Mouse (Mus musculus): ENCODE results near the gene Mark3.
"Not testable (repeated sequence)": the region's sequence is repeated elsewhere in the genome, so short reads cannot be mapped to it uniquely, and the experiment has no call there.

Mark3 gene

DNA sequence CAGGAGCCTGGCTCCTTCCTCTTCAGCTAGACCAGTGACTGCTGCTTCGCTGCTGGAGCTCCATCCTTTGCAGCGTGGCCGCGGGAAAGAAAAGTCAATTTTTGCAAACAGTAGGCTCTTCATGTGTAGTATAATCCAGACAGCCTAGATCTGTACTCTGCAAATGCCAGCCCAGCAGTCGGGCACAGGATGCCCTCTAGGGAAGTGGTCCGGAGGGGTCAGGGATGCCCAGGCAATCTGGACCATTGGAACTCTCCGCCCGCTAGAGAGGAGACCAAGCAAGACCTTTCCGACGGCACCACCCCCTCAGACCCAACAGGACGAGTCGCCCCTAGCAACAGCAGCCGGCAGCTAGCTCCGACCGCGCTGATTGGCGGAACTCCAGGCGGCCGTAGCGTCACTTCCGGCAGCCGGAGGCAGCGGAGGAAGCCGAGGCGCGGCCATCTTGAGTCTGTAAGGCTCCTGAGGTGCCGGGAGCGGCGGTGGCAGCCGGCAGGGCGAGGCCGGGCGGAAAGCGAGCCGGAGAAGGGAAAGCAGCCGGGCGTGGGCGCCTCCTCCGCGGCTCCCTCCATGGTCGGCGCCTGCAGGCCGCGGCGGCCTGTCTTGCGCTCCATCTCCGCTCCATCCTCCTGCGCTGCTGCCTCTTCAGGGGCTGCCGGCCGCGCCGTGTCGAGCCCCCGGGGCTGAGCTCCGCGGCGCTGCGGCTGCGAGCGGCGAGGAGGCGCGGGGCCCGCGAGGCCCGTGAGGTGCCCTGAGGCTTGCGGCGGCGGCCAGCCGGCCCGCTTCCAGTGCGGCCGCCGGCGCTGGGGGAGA lies at the start of gene Mark3:
Gene Mark3, plus strand, starts transcription at position 450 of the 813 bp plus-strand sequence.
- peak; percentile 98 for DNase-seq (ENCODE audit: low spot score)

DNA sequence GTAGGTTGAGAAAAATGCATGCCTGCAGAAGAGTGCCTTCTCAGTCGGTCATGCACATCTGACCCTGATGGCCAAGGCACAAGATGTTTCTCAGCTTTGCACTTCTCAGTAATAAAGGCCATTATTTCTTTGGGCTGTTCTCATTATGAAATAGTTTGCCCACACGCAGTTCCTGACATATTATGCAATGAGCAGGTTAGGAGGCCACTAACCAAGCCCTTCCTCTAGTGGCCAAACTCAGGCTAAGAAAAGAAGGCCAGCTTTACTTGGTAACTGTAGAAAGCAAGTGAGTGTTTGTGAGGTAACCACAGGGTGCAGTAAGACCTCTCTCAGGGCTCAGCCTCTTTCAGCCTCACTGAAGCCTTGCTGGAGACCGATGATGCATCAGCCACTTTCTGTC lies 49.4 kb upstream of the Mark3 start:
- no peak for DNase-seq (ENCODE audit: low spot score)

DNA sequence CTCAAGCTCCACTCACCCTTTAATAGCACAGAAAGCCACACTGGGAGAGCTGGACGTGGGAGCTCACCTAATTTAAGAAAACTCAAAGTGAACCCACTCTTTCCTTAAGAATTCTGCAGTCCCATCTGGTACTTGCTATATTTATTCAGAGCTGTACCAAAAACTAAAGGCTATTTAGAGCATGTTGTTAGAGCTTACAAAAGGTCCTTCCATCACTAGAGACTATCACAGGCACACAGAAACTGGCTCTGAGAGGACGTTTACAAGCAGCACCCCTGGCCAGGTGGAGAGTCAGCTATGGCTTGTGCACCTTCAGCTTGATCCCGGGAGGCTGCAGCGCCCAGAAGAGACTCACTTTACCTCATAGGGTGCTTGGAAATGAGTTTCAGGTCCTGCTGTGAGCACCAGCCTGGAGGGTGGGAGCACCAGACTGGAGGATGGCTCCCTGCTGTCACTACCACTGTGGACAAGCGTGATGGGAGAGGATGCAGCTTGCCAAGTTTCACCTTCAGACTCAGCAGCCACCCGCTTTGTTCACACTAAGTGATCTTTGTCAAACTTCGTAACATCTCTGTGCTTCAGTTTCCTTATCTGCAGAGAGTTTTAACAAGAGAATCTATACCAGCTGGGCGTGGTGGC lies 46.6 kb upstream of the Mark3 start:
- DNase-seq (ENCODE audit: low spot score), result no peak

DNA sequence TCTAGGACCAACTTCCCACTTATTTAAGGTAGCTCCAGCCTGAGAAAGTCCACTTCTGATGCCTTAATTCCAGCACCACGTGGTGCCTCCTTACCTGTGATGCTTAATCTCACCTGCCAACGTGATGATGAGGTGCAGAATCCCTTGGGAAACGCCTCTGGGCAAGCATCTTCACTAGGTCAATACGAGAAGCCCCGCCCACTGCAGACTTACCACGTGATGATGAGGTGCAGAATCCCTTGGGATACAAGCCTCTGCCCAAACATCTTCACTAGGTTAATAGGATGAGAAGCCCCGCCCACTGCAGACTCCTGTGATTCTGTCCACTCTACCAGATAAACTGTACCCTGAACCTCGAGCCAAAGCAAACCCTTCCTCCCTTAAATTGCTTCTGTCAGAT lies 45.1 kb upstream of the Mark3 start:
- no peak for DNase-seq (ENCODE audit: low spot score)

DNA sequence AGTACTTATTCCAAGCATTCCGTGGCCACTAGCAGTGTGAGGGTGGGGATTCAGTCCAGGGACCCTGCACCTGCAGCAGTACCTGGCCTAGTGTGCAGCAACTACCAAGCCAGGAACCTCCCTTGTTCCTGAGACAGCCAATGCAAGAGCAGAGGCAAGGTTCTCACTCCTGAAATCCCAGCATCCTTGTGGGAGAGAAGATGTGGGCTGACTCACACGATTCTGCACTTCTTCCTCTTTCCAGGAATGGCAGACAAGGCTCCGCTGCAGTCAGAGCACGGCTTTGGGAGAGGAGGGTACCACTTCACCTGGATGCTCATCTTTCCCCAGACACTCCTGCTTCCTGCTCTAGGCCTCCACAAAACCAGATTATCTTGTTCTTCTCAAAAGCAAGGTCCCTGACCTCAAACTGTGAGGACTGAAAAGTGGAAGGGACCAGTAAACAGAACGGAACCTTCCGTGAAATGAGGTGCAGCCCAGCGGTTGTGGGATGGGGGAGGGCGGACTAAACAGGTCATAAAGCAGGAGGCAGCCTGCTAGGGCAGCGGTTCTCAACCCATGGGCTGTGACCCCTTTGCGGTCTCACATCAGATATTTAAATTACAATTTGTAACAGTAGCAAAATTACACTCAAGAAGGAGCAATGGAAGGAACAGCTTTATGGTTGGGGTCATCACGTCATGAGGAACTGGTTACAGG lies 41.1 kb upstream of the Mark3 start:
- no peak for DNase-seq (ENCODE audit: low spot score)

DNA sequence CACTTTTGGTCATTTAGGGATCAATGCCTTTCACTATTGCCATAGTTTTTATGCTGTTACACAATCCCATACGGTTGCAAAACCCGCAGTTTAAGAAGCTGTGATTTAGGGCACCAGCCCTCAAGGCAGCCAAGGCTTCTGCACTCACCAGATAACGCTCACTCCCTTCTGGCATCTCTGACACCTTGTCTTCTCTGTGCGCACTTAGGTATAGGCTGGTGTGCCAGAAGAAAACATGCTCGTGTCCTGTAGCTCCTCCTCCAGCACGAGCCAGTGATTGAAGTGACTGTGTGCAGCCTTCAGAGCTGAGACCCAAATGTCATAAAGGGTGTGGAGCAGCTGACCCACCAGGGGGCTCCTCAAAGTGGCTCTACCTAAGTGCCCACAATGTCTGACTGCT lies 39.0 kb upstream of the Mark3 start:
- DNase-seq (ENCODE audit: low spot score), result no peak

DNA sequence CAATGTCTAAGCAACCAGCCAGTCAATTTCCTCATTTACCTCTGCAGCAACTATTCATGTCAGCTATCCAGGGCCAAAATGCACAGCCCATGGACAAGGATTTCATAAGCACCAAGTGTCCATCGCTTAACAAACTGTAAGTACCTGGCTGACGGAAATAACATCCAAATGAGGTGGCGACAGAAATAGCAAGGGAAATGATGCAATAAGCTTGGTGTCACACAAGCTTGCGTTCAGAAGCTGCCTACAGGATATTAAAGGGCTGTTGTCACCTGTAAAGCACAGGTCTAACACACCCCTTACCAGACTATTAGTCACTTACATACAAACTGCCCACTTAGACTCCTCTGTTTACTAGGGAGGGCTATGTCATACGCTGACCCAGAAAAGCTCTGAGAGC lies 38.6 kb upstream of the Mark3 start:
- DNase-seq (ENCODE audit: low spot score), result no peak

DNA sequence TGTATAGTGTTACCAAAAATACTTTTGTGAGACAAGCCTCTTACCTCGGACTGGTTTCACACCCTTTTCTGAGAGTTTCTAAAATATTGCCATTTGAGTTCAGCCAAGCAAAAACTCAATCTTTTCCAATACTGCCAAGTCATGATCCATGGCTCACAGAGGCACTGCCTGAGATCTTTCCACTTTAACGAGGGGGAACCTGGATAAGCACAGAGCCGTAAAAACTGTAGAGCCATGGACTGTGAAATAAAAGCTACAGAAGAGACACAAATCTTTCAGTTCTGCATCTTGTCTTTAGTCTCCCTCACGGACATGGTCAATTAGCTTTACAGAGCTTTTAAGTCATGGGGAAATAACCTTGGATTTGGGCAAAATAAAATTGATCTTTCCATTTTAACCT lies 37.6 kb upstream of the Mark3 start:
- no peak for DNase-seq (ENCODE audit: low spot score)

DNA sequence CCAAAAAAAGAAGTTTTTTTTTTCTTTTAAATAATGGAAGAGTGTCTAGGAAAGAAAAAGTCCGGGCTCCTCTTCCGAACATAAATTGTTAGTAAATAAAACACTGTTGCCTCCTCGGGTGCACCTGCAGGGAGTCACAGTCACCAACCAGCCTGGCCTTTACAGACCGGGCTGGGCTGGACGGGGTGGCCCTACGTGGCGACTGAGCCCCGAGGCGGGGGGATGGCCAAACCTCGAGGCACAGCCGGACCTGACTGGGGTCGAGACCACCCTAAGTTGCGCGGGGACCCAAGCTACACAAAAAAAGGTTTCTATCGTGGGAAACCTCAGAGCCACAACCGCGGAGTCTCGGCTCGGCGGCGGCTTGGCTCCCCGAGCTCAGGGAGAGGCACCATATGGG lies 37.0 kb upstream of the Mark3 start:
- DNase-seq (ENCODE audit: low spot score), result no peak

DNA sequence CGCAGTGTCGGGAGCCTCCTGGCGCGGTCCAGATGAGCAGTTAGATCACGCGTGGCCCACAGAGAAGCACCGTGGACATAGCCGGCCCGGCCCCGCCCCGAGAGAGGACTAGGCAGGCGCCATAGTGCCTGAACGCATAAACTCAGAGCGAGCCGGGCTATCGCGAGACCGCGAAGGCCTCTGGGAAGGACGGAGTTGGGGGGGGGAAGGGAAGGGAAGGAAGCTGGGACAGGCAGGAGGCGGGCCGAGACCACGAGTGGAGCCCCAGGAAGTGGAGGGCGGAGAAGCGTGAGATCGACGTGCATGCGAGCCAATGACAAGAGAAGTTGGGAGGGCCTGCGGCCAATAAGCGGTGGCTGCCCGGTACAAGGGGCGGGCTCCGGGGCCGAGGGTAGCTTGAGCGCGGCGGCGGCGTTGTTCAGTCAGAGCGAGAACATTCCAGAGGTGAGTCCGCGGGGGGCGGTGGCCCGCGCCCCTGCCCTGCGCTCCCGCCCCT lies 36.5 kb upstream of the Mark3 start, which contains the start of gene Eif5:
Gene Eif5, plus strand, starts transcription at position 221 of the 496 bp plus-strand sequence.
- peak; percentile 99 for DNase-seq (ENCODE audit: low spot score)

DNA sequence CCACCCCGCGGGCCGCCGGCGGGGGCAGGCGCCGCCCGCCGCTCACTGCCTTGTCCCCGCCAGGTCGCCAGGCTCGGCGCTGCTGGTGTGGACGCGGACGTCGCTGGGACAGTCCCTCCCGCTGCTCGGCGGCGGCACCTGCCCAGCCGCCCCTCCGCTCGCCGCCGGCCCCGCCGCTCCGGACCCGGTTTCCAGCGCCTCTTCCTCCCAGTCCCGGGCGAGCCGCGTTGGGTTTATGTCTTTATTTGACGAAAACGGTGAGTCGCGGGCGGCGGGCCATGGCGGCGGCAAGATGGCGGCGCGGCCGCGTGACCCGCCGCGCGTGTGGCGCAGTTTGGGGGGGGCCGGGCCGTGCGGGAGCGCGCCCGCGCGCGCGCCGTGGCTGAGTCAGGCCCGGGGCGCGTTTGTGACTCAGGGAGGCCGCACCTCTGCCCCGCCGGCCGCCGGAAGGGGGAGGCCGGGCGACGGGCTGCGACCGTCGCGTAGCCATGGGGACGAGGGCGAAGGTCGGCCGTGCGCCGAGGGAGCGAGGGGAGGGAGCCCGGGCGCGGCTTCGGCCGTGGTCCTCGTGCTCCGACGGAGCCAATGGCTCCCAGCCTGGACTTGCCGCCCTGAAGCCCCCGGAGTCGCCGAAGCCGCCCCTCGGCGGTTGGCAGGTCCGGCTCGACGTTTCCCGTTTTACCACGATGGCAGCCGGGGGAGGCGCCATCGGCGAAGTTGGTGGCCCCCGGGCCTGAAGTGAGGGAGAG lies 35.9 kb upstream of the Mark3 start:
- DNase-seq (ENCODE audit: low spot score), result peak; percentile 86

DNA sequence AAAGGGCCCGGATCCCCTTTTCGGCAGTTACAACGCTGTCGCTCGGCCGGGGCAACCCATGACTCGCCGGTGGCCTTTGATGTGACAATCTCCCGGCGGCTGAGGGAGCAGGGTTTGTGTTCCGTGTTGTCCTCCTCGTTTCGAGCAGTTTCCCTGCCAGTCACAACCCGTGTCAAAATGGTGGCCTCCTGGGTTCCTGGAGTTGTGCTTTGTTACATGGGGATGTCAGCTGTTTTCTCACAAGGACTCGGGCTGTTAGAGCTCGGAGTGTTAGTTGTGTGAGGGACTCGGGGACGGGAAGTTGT lies 35.3 kb upstream of the Mark3 start:
- DNase-seq (ENCODE audit: low spot score), result peak; percentile 48

DNA sequence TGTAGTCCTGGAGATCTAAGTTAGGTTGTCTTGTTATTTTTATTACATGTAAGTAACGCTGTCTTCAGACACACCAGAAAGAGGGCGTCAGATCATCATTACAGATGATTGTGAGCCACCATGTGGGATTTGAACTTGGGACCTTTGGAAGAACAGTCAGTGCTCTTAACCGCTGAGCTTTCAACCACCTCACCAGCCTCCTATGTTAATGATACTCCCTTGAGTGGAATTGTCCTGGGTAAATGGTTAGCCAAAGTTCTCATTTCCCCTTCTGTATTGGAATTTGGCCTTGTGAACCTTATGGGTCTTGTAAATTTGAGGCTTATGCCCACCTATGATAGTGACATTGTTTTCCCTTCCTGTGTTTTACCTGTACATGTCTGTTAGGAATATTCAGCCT lies 27.3 kb upstream of the Mark3 start:
- no peak for DNase-seq (ENCODE audit: low spot score)

DNA sequence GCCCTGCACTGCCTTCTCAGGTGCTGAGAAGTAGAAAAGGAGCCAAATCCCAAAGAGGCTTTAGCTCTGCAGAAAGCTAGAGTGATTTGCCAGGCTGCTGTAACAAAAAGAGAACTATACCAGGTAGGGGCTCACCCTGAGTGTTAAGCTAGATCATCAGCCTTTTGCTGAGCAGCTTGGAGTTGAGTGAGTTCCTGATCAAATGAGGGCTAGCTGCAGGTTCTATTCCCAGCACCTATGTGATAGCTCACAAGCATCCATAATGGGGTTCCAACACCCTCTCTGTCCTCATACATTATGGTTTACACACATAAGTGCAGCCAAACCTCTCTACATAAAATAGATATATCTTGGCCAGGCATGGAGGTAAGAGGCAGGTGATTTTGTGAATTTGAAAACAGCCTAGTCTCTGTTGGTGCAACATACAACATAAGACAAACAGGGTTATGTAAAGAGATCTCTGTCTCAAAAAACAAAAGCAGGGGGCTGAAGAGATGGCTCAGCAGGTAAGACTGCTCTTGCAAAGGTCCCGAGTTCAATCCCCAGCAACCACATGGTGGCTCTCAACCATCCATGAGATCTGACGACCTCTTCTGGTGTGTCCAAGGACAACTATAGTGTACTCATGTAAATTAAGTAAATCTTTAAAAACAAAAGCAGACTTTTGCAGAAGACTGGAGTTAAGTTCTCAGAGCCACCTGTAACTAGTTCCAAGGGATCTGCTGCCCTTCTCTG lies 25.6 kb upstream of the Mark3 start:
- no peak for DNase-seq (ENCODE audit: low spot score)

DNA sequence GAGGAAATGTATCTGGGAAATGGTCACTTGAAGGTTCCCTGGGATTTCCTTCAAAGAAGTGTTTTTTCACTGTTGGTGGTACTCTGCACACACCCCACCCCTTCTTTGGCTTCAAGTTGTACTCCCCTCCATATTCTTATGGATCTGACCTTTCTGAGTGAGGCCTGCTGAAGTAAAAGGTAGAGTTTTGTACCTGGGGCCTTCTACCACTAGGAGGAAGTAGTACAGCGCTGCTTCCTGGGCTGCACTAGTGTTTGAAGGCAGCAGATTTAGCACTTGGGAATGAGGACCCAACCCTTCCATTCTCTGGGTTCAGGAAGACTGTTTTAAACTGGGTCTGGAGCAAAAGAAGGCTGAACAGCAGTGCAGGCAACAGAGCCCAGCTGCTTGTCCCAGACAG lies 23.6 kb upstream of the Mark3 start:
- no peak for DNase-seq (ENCODE audit: low spot score)

DNA sequence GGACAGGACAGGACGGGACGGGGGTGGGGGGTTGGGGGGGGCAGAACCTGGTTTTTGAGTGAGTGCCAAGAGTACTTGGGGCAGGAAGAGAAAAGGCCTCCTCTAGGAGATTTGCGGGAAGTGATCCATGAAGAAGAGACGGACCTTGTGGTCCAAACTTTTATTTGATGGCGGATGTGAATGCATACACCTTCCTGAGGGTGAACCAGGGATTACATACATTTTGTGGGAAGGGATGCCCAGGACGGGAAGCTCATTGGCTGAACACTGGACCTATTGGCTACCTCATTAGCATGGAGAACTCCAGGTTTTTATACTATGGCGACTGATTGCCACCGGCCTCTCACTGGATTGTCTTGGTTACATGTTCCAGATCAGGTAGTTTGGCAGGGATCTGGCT lies 22.0 kb upstream of the Mark3 start:
- DNase-seq (ENCODE audit: low spot score), result no peak

DNA sequence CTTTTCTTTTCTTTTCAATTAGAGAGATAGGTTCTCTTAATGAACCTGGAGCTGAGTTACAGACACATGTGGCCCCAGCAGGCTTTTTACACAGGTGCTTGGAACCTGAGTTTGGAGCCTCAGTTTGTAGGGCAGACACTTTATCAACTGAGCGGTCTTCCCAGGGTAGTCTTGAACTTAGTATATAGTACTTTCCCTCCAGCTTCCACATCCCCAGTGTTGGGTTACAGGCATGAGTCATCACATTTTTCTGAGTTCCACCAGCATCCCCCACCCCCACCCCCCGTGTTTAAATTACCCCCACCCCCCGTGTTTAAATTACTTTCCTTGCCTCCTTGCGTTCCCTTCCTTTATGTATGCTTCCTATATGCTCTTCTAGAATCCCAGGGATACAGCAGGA lies 19.0 kb upstream of the Mark3 start:
- no peak for DNase-seq (ENCODE audit: low spot score)

DNA sequence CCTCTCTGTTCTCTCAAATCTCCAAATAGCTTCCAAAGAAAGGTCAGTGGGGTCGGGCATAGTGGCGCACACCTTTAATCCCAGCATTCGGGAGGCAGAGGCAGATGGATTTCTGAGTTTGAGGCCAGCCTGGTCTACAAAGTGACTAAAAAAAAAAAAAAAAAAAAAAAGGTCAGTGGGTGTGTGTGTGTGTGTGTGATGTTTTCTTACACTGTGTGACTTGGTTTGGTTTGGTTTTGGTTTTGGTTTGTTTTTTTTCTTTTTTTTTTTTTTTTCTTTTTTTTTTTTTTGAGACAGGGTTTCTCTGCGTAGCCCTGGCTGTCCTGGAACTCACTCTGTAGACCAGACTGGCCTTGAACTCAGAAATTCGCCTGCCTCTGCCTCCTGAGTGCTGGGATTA lies 18.4 kb upstream of the Mark3 start:
- DNase-seq (ENCODE audit: low spot score), result not testable (repeated sequence)

DNA sequence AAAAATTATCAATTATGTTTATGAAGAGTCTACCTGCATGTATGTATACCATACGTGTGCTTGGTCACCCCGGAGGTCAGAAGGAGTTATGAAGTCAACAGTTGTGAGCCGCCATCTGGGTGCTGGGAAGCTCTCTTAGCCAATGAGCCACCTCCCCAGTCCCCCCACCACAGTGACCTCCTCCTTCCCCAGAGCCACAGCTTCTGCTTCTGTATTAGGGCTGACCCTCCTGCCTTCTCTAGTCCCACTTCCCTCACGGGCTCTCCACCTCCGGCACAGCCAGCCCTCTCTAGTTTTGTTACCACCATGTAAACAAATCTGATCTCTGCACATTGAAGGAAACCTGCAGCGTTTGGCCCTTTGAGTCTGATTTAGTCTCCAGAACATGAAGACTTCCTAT lies 16.8 kb upstream of the Mark3 start:
- DNase-seq (ENCODE audit: low spot score), result no peak

DNA sequence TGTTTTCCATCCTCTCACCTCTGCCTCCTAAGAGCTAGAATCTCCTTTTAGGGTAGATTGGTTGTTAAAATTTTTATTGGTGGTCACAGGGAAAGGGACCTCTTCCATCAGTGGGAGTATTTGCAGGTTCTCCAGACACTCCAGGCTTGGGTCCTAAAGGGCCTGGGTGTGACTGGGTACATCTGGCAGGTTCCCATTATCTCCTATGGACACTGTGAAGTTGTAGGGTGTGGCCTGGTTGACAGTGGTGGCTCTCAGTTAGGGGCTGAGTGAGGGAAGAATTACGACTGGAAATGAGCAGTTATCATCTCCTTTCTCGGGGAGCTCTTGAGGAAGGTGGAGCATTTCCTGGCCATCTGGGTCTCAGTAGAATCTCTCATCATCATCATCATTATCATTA lies 15.7 kb upstream of the Mark3 start:
- no peak for DNase-seq (ENCODE audit: low spot score)

DNA sequence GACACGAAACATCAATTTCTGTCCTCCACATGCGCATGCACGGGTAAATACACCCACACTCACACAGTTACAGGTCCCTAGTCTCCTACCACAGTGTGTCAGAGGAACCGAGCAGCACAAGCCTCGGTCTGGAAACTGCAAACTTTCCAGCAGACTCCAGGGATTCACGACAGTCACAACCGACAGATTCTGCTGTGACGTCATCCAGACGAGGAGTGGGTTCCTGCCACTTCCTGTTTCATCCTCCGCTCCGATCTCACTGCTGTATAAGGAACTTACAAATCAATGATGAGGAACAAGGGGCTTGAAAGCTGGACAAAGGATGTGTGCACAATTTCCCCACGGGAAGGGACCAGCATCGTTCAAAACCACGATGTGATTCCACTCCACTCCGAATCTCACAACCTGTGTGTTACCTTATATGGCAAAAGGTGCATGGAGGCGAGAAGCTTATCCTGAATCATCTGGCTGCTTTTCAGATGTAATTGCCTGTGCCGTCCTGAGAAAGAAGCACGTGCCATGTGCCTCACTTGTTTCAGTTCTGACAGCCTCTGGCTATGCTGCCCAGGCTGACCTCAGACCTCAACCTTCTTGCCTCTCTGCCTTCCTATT lies 14.6 kb upstream of the Mark3 start:
- no peak for DNase-seq (ENCODE audit: low spot score)
